Mouse (Mus musculus): ENCODE measurements around the gene Spata13.

Spata13 gene

DNA sequence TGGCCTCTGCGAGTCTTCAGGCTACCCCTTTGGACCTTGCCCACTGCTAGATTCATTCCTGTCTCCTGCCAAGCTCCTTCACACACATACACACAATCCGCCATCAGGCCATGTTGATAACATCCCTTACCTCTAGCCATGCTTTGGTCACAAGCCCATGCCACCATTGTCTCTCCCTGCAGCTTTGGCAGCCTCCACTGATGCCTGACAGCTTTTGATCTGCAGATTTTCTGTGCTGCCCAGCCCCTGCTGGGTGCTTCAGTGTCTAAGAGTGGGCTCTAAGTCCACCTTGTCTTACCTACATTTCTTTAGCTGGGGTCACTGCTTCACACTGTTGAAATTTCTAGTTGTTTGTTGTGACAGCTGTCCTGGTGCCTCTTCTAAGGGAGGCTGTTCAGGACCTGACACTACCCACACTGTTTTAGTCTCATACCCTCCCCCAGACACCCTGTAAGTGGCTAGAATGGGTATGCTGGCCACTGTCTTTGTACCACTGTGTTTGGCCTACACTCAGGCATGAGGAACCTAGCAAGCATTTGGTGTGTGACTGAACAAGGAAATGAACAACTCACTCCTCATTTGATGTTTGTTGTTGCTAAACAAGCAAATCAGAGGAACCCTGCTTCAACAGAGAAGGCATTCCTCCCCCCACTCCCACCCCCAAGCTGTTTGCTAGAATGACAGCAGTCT is 43.0 kb downstream of the Spata13 start:
- no peak for DNase-seq (ENCODE audit: low spot score)

DNA sequence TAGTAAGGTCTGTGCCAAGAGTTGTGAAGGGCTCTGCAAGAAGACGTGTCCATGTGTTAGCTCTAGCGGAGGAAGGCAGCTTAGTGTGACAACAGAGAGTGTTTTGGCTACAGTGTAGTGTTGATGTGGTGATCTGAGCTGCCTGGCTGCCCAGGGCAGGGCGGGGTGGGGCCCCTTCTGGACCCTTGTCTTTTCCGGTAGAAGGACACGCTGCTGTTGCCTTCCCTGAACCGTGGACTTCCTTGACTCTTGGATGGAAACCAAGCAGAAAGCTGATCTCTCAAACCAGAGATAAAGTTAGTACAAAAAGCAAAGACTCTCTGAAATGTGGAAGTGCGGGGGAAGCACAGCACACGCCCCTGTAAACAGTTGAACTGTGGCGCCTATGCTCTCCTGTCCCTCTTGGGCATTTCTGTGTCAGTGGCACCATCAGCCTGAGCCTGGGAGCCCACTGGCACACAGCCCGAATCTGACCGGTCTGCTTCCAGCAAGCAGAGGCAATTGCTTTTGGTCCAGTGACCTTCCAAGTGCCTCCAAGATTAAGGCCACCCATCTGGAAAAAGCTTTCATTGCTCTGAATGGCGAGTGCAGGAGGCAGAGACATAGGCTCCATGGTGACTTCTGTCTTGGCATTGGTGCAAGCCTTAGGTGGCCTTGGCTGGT is 48.7 kb downstream of the Spata13 start:
- DNase-seq (ENCODE audit: low spot score), result peak; percentile 77

DNA sequence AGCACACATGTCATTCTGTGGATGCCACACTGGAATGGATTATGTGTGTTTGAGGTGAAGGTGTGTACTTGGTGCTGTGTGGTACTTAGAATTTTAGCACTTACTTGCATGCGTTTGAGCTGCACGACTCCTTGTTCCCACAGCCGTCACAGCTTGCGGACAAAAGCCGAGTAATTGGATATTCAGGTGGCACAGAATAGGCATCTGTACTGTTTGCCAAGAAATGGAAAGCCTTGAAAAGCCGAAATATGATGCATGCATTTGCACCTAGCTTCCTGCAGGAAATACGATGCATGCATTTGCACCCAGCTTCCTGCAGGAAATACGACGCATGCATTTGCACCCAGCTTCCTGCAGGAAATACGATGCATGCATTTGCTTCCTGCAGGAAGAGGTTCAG is 50.2 kb downstream of the Spata13 start:
- no peak for DNase-seq (ENCODE audit: low spot score)

DNA sequence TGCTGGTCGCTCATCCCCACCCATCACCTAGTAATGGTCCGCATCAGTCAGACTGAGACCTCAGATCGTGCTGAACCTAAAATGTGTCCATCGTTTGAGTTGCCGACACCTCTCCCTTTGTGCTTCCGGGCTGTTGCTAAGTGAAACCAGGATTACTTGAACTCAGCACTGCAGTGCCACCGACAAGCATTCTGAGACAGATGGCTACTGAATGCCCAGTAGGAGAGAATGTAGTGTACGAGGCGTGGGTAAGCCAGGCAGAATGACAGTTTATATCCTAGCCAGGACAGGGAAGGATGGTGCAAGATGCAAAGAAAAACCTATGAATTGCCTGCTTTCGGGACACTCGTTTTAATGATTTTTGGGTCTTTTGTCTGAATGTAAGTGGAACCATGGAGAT is 52.9 kb downstream of the Spata13 start:
- DNase-seq (ENCODE audit: low spot score), result no peak

DNA sequence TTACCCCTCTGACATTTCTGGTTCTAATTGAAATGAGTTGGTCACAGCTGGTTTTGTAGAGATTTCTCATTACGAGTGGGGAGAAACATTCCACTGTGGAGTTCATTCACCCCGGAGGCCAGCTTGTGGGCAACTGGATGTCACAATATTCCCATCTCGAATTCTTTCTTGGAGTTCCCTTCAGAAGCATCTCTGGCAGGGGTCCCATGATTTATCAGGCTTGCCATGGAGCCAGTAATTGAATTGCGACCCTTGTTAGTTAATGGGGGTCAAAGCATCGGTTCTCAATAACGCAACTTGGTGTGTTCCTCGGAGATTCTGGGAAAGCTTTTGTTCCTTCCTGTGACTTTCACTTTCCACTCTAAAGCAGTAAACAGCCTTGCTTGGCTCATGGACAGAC is 53.4 kb downstream of the Spata13 start:
- DNase-seq (ENCODE audit: low spot score), result no peak

DNA sequence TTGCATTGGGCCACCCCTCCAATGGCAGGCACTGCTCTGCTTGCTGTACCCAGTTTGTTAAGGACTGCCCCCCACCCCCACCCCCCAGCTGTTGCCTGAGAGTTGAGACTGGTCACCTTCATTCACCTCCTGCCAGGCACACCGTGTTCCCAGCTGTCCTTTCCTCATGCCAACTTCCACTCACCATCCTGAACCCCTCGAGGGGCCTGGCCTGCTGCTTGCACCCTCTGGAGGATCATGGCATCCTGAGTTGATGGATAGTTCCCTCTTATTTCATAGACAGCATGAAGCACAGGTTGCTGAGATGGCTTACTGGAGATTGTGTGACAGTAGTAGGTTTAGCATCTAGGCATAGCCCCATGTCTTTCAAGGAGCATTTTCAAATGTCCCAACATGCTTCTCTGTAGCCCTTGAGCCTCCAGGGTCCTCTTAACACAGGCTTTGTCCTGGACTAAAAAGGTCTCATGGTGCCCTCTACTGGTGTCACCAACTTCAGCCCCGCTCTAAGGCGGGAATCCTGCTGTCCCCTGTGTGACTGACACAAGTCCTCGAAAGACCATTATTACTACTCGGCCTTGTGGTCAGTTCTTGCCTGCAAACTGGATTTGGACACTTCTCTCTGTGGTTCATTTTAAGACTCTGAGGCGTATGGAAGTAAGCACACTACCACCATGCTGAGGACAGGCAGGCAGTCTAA is 54.9 kb downstream of the Spata13 start:
- peak; percentile 35 for DNase-seq (ENCODE audit: low spot score)

DNA sequence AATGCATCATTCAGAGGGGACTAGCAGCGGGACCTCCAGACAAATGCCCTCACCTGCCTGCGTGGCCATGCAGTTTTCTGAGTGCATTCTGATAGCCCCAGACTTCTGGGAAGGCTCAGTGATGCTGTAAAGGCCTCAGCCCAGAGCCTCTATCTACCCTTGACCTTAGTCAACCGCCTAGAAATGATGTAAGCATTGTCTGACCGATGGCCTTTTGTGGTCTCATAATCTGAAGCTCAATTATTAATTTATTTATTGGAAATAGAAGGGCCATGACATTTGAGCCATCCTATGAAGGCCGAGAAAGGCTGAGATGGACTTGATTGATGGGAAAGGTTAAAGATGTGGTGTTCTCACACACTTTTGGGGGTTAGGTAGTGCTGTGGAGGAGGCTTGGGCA is 56.0 kb downstream of the Spata13 start:
- no peak for DNase-seq (ENCODE audit: low spot score)

DNA sequence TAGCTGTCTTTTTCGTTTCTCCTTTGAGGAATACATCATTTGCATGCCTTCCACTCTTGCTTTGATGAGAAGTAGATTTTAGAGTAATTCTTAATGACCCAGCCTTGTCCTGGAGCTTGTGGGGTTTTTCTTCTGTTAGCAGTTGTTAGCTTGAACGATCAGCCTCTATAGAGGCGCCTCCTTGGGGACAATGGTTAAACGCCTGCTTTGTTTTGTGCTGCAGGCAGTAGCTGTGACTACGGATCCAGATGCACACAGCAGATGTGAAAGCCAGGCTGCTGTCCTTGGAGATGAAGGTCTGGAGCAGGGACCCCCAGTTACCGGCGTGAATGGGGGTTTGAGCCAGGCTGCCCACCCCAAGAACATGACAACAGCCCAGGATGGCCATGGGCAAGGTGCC is 56.8 kb downstream of the Spata13 start:
- no peak for DNase-seq (ENCODE audit: low spot score)

DNA sequence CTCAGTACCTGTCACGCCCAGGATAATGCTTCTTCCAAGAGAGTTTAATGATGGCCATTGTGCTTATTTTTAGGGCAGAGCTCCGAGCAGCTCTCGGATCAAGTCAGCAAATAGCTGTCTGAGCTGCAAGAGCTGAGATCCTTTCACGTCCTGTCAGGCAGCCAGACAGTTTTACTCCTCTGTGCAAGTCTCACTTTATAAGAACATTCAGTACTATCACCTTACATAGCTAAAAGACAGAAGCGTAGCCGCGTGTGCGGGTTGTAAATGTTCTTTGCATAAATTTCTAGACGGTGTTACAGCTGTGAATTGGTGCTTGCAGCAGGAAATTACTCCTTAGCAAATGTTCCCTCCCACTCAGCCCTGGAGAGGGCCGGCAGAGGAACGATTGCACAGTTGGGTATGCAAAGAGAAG is 59.3 kb downstream of the Spata13 start:
- no peak for DNase-seq (ENCODE audit: low spot score)

DNA sequence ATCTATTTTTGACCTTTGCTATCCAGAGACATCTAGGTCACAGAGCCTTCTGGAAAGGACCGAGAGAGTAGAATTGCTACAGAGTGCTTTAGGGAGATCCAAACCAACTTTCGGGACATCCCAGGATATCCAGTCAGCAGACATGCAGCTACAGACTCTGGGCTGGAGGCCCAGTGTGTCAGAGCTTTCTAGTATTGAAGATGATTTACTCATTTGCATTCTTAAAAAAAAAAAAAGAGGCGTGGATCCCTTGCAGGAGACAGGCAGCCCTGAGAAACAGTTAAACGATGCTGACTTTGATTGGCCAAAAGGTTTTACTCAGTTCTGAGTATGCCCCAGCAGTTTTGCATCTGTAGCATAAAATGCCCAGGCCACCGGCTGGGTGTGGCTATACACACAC is 59.9 kb downstream of the Spata13 start:
- DNase-seq (ENCODE audit: low spot score), result no peak

DNA sequence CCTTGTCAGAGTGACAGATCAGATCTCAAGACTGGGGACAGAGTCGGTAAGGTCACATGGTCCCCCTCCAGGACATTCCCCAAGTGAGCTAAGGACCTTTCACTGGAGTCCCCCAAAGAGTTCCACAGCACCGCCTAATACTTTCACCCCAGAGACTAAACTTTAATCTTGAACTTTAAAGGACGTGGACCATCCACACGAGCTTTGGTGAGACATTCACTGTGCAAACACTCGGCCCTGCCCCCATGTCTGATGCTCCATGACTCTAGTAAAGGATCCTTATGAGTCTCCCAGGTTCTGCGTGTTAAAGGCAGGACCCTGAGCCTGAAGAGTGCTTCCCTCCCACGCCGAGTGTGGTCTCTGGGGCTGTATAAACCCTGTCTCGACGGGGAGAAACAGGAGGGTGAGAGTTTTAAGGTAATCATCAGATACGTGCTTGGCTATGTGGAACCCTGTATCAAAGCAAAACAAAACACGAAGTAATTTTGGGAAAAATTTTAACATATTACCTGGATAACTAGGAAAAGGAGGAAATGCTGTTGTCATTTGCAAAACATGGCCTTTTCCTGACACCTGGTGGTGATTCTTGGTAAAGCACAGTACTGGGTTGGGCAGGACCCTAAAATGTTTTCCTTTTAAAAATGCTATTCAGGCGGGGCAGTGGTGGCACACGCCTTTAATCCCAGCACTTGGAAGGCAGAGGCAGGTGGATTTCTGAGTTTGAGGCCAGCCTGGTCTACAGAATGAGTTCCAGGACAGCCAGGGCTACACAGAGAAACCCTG is 60.6 kb downstream of the Spata13 start:
- DNase-seq (ENCODE audit: low spot score), result no peak

DNA sequence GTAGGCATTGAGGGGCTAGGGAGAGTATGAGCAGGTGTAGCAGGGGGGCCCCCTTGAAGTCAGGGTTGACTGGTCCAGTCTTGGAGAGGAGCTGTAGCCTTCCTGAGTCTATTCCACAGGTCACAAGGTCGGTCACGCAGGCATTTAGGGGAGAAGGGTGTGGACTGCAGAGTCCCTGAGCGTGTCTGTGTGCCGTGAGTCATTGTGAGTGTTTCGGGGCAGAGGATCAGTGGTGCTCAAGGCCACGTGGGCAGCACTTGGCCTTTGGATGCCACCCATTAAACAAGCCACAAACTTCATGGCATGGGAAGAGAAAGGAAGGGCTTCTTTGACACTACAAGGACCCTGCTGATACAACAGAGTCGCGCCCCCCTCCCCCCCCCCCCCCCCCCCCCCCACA is 63.5 kb downstream of the Spata13 start:
- DNase-seq (ENCODE audit: low spot score), result no peak

DNA sequence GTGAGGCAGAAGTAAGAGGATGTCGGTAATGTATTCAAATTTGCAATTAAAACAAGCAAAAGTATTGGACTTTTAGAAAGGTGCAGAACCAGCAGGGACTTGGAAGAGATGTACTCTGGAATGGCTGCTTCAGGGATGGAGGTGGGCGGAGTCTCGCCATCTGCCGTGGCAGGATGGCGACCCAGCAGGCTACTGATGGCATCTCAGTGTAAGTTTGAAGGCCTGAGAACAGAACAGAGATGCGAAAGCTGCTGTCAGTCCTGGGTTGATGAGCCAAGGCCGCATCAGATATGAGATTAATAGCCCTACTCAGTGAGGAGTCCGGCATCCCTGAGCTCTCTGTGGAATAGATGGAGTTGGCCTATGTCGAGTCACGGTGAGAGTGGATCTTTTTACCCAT is 65.2 kb downstream of the Spata13 start:
- no peak for DNase-seq (ENCODE audit: low spot score)

DNA sequence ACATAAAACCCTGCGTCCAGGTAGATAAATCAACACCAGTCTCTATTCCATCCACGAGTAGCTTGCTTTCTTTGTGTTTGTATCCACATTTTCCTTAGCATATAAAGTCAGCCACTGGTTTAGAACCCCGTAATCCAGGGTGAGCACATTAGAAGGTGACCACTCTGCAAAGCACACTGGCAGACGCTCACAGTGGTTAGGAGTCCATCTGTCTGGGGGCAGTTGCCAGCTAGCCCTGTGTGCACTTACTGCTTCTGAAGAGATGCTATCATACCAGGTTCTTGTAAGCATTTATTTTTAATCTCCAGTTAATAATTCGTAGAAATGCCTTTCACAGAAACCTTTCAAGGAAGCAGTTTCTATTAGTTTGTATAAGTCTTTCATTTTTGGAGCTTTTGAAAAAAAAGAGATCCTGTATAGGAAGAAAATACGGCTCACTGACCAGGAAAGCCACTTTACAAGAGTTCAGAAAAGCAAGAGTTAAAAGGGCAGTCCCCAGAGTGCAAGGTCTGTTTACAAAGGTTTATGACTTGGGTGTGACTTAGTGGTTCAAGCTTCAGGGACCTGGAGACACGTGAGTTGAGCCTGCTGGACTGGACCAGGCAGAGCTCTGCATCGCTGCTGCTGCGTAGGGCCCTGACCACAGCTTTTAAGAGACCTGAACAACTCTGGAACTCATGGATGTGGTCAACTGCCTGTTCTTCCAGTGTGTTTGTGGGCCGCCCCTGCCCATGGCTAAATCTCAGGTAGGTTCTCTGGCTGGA is 68.8 kb downstream of the Spata13 start:
- no peak for DNase-seq (ENCODE audit: low spot score)

DNA sequence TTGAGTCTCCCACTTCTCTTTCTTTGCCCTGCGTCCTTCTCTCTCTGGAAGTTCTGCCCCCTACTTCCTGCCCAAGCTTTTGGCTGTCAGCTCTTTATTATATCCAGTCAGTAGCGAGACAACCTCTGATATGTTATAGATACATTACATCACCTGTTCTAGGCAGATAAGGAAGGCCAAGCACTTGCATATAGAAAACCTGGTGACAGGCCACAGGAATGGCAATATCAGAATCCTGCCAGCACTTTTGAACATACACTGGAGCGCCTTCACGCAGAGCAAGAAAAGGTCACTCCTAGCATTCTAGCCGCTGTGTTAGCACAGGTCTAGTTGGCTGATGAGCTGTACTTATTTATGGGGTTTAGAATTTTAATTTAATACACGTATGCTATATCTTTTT is 70.7 kb downstream of the Spata13 start:
- DNase-seq (ENCODE audit: low spot score), result no peak

DNA sequence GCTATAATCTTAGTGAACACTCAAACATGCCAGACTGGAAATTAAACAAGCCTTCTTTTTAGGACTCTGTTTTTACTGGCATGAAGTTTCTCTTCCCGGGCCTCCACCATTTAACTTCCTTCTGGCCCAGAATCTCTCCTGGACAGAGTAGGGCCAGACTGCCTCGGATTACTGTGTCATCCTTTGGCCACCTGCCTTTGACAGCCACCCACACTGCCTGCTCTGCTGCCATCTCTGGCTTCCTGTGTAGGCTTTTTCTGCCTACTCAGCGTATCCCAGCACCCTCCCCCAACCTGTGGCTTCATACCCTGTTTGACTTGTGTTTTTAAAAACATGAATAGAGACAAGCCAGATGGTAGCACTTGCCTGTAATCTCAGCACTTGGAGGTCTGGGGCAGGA is 71.2 kb downstream of the Spata13 start:
- DNase-seq (ENCODE audit: low spot score), result peak; percentile 50

DNA sequence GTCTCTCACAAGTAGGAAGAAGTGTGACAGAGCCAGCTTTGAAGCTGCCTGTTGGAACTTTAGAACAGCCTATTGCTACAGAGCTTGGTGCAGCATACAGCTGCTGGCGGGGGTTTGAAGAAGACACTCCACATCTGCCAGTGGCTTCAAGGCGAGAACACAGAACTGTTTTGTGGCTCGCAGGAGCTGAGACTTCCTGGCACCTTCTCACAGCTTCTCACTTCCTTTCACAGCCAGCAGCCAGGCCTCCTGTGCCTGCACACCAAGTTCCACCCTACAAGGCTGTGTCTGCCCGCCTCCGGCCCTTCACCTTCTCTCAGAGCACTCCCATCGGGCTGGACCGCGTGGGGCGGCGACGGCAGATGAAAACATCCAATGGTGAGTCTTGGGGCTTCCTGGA is 75.4 kb downstream of the Spata13 start:
- DNase-seq (ENCODE audit: low spot score), result no peak

DNA sequence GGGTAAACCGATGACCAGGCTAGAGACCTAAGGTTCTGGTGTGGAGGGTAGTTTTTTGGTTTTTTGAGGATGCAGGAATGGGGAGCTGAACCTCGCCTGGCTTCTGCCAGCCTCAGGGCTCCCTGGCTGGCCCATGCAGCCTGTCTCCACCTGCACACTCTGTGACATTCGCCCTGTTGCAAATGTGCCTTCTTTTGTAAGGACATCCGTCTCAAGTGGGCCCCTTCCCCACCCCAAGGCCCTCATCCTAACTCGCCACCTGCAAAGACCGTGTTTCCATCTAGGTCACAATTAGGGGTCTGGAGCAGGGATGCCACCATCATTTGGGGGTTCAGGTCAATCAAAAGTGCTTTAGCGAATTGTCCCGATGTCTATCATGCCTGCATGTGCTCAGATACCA is 75.9 kb downstream of the Spata13 start:
- no peak for DNase-seq (ENCODE audit: low spot score)

DNA sequence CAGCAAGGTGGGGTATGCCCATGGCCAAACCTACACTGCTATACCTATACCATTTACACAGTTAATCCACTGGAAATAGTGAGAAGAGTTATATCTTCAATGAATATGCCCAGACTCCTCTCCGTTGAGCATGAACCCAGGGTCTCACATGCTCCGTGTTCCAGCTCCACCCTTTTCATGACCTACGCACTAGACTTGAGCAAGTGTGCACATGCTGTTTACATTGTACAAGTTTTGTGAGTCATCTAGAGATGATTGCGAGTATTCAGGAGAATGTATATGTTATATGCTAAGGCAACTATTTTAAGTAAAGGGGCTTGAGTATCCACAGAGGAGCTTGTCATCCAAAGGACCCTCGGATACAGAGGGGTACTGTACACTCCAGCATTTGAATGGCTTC is 77.4 kb downstream of the Spata13 start:
- DNase-seq (ENCODE audit: low spot score), result no peak

DNA sequence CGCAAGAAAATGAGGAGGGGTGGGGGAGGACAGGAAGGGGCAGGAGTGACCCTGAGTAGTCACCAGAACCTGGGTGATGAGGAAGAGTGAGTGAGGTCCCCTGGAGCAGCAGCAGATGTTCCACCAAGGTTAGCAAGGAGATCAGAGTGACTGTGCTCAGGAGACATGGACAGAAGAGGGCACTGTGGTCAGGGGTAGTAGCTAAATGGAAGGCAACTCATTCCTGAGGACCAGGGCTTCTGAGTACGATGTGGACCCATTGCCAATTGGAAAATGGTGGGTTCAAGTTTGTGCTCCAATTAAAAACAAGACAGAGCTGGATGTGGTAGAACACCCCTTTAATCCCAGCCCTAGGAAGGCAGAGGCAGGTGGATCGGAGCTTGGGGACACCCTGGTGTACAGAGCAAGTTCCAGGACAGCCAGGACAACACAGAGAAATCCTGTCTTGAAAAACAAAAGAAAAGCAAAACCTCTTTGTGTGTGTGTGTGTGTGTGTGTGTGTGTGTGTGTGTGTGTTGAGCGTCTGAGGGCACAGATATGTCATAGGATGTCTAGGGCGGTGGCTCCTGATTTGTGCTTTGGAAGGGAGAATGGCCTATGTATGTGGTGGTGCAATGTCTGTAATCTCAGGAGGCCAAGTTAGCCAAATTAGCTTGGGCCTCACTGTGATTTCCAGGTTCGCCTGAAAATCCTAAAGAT is 77.9 kb downstream of the Spata13 start:
- no peak for DNase-seq (ENCODE audit: low spot score)

DNA sequence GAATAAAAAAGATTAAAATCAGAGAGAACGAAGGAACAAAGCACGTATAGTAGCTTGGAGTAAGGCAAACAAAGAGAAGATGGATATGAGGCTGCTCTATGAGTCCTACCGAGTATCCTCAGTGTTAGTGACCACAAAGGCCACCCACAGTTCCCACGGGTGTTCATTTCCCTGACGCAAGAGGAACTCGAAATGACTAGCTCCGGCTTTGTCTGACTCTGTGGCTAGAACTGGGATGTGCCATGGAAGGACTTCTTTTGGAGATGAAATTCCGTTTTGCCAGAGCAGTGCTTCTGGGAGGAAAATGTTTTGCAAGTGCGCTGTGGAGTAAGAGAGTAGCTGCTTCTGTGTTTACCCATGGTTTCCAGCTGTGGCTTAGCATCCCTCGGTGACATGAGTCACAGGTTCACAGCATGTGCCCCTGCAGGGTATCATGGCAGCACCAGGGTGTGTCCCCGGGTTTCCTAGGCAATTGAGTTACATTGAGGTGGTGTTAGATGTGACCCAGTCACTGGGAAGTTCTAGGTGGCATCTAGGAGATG is 78.6 kb downstream of the Spata13 start:
- DNase-seq (ENCODE audit: low spot score), result no peak
